Mouse (Mus musculus): ENCODE measurements around the gene Naip2.
"Not testable (repeated sequence)": the region's sequence is repeated elsewhere in the genome, so short reads cannot be mapped to it uniquely, and the experiment has no call there.

Gene Naip2

DNA sequence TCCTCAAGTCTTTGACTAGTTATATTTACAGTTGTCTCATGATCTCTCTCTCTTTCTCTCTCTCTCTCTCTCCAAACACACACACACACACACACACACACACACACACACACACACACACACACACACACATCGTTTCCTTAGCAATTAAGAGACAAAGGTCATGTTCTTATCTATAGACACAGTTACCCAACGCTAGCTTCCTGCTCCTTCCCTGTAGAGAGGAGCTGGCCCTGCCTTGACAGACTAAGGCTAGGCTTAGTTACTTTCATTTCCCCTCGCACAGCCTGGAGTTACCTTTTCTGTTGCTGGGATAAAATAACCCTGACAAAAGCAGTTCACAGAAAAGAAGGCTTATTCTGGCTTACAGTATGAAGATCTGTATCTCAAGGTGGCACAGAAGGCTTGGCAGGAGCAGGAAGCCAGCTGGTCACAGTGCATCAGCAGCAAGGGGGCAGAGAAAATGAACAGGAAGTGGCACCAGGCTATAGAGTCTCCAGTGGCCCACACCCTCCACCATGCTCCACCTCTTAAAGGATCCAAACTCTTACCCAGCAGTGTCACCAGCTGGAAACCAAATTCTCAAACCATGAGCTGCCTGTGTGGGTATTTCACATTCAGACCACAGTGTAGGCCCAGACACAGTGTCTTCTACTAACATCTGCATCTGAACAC is at the start of gene Naip2:
TSS of gene Naip2 (minus strand) at position 434 of the 675 bp plus-strand sequence.
- peak; percentile 29 for DNase-seq

DNA sequence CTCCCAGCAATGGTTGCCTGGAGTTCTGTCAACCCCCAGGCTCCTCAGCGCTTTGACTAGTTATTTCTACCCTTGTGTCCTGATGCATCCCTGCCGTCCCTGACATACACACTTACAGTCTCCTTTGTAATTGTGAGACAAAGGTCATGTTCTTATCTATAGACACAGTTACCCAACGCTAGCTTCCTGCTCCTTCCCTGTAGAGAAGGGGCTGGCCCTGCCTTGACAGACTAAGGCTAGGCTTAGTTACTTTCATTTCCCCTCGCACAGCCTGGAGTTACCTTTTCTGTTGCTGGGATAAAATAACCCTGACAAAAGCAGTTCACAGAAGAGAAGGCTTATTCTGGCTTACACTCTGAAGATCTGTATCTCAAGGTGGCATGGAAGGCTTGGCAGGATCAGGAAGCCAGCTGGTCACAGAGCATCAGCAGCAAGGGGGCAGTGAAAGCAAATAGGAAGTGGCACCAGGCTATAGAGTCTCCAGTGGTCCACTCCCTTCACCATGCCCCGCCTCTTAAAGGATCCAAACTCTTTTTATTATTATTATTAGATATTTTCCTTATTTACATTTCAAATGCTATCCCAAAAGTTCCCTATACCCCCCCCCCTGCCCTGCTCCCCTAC is 45.1 kb upstream of the Naip2 start:
- not testable (repeated sequence) for DNase-seq

DNA sequence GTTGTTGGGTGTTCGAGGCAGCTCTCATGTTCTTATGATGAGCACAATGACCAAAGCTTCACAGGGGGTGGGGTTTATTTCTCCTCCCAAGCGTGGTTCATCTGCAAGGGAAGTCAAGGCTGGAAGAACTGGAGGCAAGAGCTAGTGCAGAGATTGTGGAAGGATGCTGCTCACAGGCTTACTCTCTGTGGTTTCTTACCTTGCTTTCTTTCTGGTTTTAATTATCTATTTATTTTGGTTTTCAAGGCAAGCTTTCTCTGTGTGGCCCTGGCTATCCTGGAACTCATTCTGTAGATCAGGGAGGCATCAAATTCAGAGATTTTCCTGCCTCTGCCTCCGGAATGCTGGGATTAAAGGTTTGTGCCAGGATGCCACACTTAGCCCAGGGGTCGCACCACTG is 44.3 kb upstream of the Naip2 start, which contains the start of gene Naip5:
TSS of gene Naip5 (minus strand) at position 101 of the 400 bp plus-strand sequence.
- not testable (repeated sequence) for DNase-seq

DNA sequence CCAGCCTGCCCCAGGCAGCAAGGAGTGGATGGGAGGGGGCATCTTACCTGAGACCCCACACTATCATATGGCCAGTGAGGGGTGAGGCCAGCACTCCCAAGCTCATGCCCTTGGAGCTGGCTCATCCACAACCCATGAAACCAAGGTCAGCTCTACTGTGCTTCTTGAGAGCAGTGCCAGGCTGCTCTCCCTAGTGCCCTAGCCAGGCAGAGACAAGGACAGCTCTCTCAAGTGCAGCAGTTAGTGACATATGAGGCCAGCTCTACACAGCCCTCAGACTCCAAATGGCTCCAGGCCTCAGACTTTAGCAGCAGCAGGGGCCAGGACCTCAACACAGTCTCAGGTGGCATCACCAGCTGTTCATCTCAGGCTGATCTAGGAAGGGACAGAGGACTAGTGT is 41.8 kb upstream of the Naip2 start:
- no peak for DNase-seq

DNA sequence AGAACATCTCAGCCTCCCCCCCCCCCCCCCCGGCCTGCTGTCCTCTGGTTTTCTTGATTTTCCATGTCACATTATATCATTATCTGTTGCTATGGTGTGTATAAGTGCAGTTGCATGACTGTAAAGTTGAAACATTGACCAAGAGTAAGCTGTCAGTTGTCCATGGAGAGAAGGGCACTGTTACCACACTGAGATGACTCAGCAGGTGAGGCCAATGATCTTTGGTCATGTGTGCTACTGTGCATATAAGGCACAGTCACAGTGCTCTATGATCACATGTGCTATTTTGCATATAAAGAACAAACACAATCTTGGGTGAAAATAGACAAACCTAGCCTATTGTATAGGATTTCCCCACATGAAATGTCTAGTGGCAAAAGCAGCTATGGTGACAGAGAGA is 11.8 kb upstream of the Naip2 start:
- not testable (repeated sequence) for DNase-seq

DNA sequence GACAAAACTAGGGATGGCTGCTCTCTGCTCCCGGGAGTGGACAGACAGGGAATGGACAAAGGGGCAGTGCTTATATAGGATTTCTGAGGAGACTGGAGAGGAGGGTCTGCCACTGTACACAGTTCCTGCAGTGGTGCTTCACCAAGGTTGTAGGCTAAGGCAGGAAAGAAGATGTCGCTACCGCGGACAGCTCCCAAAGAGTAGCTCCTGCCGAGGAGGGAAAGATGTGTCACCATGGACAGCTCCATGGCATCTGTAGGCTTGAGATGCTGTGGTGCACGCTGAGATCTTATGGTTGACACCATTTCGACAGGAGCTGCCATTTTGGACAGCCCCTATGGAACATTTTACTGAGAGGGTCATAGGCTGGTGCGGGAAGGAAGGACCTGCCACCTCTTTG is 8.6 kb upstream of the Naip2 start:
- DNase-seq, result peak; percentile 58

DNA sequence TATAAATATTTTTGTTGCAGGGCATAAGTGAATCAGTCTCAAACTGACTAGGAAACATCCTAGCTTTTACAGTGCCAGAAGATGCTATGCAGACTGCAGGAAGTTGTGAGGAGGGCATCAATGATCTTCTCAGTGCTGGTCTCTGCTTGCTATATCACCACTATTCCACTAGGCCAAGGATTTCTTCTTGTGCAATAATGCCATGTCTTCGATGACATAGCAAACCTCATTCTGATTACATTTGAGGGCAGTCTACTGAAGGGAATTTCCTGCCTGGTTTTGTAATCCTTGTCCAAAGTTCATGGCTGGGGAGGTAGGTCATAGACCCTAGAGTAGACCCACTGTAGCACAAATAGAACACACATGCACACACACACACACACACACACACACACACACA is 1.4 kb upstream of the Naip2 start:
- DNase-seq, result no peak

DNA sequence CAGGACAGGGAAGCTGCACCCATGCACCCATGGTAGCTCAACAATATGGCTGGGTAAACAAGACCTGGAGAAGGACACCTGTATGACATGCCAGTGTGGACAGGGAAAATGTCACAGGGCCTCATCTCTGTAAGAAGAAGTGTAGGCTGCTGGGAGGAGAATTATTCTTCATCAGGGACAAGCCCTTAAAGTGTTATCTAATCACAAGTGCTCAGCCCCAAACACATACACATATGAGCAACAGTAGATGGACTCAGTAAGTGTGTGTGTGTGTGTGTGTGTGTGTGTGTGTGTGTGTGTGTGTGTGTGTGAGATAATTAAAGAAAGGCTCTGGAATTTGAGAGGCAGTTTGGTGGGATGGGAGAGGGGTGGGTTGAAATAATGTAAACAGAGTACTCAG is 1.1 kb downstream of the Naip2 start:
- DNase-seq, result no peak

DNA sequence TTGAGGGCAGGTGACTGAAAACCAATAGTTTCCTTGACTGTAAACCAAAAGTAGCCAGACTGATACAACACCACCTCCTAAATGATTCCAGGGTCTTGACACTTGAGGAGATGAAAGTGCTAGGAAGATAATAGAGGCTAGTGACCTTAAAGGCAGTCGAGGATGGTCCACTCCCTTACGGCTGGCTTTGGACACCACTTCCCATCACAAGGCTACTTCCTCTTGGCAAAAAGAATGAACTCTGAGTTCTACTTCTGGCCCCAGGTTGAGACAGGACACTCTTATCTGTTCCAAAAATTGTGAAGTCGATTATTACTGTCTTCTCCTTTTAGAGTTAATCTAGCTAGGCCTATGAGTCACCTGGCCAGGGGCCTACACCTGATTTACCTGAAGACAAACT is 6.5 kb downstream of the Naip2 start:
- no peak for DNase-seq

DNA sequence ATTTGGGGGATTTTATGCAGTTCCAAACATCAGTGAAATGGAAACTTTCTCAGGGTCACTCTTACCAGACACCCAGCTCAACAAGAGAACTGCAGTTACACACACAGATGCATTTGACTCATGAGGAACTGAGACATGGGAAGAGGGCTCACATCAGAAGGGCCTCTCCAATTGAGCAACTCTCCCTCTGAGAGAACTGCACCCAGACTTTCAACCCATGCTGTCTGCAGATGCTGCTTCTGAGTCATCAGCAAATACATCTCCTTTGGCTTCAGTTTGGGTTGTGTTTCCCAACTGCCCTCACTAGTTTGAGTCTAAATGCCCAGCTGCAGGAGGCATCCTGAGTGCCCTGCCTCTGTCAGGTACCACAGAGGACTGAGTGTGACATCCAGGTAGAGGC is 18.8 kb downstream of the Naip2 start:
- not testable (repeated sequence) for DNase-seq

DNA sequence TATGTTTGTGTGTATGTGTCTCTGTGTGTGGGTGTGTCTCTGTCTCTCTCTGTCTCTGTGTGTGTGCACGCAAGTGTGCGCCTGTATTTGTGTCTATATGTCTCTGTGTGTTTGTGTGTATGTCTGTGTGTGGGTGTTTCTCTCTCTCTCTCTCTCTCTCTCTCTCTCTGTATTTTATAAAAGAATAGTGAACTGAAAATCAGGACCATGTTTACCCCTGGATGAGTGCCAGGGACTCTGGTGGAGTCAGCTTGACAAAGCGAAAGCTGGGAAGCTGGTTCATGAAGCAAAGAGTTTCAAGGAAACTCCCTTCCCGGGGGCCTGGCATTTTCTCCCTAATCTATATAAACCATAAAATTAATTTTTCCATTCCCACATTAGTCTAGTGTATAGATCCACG is 27.5 kb downstream of the Naip2 start:
- DNase-seq, result not testable (repeated sequence)

DNA sequence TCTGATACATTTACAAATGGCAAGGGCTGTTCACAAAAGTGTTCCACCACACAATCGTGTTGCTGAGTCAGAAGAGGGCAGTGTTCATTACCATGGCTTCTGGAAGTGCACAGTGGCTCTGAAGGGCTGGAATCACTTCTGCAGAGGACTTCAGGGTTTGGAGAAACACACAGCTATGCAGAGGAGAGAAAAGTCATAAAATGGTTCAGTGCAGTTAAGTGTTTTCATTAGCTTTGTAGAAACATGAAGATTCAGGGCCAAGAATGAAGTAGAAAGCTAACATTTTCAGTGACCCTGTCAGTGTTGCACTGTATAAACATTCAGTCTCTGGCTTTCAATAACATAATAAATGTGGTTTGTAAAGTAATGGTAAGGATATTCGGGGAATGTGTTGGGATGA is 35.5 kb downstream of the Naip2 start:
- not testable (repeated sequence) for DNase-seq

DNA sequence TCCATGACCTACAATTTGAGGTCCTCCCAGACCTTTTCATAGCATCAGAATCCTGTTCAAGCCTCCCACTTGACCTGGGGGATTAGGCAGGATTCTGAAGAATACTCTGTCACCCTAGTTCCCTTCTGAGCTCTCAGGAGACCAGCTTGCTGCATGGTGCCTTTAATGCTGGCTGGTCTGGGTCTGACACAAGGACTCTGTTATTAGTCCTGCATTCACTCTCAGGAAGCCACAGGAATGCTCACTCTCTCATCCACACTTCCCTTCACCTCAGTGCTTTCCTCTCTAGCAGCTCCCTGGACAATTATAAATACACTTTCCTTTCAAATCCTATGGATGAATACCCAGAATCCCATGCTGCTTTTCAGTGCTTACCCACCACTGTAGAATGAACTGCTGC is 39.4 kb downstream of the Naip2 start:
- DNase-seq, result not testable (repeated sequence)

DNA sequence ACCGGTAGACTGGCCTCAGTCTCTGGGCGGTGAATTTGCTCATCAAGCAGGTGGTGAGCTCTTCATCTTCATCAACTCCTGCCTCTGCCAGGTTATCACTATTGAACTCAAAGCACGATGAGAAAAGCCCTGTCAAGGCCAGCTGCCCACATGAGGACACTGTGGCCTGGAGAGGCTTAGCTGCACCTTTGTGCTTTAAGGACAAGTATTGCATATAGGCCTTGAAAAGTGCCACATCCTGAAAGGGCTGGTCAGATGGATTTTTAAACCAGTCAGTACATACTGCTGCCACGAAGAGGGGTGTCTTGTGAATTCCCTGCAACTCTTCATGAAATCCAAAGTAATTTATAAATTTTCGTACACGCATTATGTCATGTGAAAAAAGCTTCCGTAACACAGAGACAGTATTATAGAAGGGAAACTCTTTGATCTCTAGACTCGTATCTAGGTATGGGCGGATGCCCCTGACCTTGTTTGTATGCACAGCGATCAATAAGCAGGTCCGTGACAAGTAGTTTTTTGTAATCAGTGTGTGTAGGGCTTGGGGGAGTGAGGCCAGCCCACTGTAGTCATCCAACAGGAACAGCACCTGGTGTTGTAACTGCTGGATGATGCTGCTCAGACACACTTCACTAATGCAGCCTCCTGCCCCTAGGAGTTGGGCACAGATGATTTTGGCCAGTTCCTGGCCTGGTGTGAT is 40.6 kb downstream of the Naip2 start:
- not testable (repeated sequence) for DNase-seq

DNA sequence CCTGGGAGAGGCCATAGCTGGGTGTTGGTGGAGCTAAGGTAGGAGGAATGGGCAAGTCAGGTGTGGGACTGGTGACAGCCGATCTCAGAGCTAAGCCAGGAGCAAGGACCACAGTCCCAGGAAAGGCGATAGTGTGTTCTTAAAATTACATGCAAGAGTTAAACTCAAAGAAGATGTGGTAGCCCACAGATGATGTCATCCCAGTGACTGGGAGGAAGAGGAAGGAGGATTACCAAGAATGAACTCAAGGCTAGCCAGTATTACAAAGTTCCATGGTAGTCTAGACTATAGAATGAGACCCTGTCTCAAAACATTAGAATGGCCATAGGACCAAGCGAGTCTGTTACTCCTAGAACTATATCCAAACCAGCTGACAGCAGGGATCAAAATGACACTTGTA is 45.3 kb downstream of the Naip2 start:
- DNase-seq, result no peak

DNA sequence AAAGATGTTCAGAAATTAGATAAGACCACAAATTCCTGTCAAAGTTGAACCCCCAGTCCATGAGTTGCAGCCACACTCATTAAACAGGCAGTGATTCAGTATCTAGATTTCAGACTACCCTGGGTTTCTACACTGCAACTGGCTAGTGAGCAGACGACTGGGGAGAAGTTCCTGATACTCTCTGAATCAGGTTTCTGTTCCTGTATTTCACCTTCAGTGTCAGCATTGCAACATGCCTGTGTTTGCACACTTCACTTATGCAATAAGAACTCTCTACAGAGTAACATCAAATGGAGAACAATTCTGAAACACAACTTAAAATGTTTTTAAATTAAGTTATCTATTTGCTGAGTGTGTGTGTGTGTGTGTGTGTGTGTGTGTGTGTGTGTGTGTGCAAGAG is 49.2 kb downstream of the Naip2 start:
- DNase-seq, result no peak

DNA sequence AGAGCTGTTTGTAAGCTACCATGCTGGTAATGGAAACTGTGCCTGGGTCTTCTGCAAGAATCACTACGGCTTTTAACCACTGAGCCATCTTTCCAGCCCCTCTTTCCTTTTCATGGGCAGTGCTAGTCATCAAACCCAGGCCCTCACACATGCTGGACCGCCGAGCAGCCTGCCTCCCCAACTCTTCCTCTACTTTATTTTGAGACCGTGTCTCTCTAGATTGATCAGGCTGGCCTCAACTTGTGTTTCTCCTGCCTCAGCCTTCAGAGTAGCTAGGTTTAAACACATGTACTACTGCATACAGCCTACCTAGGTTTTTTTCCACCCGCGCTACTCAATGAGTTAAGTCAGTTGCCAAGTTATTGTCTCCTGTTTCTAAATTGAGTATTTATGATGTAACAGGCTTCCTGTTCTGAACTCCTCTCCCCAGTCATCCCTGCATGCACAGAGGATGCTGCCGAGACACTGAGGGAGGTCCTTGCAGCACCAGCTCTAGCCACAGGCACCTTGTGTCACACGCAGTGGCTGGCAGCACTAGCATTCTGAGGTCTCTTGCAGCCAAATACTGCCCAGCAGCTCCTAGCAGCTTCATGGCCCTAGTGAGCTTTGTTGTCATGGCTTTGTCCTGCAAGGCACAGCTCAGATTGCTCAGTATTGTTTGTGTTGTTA is 60.1 kb downstream of the Naip2 start:
- DNase-seq, result no peak

DNA sequence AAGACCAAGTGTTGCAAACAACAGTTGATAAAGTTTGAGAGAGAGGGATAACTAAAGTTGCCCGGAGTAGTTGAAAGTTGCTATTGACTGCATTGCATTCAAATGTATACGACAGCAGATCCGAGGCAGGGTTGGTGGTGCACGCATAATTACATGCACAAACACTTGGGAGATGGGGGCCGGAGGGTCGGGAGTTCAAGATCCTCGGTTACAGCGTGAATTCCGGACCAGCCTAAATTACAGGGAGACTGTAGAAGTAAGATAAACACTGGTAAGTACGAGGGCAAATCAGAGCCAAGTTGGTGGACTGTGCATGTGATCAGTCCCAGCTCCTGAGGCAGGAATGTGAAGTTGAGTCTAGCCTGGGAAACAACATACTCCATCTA is 76.6 kb downstream of the Naip2 start:
- no peak for DNase-seq

DNA sequence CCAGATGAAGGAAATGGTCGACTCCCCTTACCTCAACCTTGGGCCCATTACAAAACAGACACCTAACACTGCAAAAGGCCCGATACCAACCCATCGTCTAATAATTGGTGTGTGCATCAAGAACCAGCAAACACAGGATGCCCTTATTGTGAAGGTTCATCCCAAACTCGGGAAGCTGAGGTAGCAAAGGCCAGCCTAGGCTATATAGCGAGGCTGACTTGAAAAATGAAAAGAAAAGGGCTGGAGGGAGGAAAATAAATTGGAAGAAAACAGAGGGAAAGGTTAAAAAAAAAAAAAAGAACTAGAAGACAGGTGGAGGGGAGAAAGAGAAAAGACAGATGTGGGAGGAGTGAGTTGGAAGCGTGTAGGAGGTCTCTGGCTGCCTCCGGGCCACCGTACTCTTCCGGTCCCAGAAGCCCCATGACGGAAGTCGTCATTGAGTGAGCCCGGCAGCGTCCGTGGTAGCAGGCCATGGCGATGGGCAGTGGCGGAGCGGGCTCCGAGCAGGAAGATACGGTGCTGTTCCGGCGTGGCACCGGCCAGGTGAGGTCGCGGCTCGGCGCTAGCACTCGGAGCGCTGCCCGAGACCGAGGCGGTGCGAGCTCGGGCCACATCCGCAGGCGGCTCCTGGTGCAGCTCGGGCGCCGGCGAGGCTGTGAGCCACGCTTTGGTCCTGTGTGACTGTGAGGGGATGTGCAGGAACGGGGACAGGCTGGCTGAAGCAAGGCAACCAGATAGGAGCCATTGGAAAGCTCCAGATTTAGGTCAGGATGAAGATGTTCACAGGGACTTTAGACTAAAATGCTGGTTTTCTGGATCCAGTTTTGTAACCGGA is 77.3 kb downstream of the Naip2 start, which contains the start of gene Smn1:
TSS of gene Smn1 (plus strand) at position 430 of the 835 bp plus-strand sequence.
- peak; percentile 91 for DNase-seq

DNA sequence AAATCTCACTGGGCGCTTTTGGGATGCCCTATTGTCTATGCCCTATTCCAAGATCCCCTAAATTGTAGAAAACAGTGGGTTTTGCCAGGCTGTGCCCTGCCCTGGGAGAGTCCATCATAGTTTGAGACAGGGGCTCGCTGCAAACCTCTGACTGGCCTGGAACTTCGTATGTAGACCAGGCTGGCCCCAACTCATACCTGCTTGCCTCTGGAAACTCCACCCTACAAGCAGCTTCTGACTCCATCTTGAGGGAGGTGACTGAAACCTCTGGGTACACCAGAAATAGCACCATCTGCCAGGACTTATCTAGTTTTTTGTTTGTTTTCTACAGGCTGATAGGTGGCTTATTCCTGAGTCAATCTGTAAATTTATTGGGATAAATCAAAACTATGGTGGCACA is 77.9 kb downstream of the Naip2 start:
- no peak for DNase-seq

DNA sequence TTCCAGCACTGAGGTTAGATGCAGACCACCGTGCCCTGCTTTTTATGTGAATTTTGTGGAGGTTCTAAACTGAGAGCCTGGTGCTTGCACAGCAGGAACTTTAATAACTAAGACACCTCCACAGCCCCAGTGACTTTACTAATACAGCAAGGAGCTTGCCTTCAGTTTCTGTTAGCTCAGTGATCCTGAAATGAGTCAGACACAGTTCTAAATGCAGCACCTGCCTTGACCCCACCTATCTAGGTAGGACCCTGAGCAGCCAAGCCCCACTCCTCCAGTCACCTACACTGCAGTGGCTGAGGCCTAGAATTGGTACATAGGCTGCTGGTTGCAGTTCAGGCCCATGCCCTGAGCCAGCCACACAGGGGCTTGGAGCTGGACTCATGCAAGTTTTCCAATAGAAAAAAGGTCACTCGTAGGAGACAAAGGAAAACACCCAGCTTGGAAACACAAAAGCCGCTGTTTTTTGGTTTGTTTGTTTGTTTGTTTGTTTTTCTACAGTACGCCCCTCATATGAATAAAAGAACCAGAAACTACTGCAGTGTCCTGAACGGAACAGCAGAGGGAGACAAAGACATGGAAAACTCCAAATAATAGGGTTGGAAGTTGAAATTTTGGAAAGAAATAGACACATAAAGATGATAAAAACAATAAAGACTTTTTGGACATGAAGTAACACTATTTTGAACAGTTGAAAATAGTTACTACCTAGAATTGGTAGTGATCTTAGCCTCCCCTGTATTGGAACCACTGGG is 89.5 kb downstream of the Naip2 start:
- DNase-seq, result no peak
